In the genomic region with DNA sequence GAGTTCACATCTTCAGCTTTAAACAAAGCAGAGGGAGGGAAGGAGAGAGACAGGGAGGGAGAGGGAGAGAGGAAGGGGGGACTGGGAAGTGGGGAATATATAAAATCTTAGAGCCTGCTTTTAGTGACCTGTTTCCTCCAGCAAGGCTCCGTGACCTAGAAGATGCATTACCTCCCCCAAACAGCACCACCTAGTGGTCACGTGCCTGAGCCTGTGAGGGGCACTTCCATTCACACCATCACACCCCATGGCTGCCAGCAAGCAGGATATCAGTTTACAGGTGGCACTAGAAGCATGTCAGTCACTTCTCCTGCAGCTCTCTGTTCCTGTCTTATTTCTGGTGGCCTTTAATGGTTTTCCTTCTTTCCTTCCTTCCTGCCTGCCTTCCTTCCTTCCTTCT, we compare ENCODE assay signal across 10 mouse cellular contexts.
DNase-seq lines count a peak whose midpoint lies in the region; ATAC-seq and TF ChIP-seq lines count a peak whose summit lies in the region.
"Had no signal": no experiment of that assay in that cellular context is flagged by ENCODE, and none has a peak within 500 bp of the region (broad histone marks: within the 10 kb centered on the region; RNA-seq: fewer than 3 reads in every experiment).

No protein-coding gene starts in this region.

- H3K4me2 ChIP-seq in liver, embryonic 13.5 days: no peak overlapping the region
- no peak overlapping the region for H3K4me2 ChIP-seq in stomach, postnatal 0 days (replicated peaks; ENCODE audit: low read depth)
- H3K4me2 ChIP-seq in neural tube, embryonic 15.5 days: no peak overlapping the region
- H3K4me2 ChIP-seq in hindbrain, embryonic 16.5 days (ENCODE audit: low read length): no peak overlapping the region
- H3K4me2 ChIP-seq: embryonic facial prominence, embryonic 12.5 days; neural tube, embryonic 12.5 days had no signal

- H3K4me3 ChIP-seq in liver, embryonic 13.5 days (replicated peaks): no peak overlapping the region
- no peak overlapping the region for H3K4me3 ChIP-seq in stomach, postnatal 0 days (ENCODE audit: low read depth, low read length)
- no peak overlapping the region for H3K4me3 ChIP-seq in neural tube, embryonic 15.5 days (replicated peaks)
- no peak overlapping the region for H3K4me3 ChIP-seq in hindbrain, embryonic 16.5 days (ENCODE audit: low read length)
- H3K4me3 ChIP-seq: embryonic facial prominence, embryonic 12.5 days; neural tube, embryonic 12.5 days had no signal

- no peak; the same call in 1 of the 2 replicates for ATAC-seq in liver, embryonic 13.5 days (ENCODE audit: low read depth)
- no peak for ATAC-seq in stomach, postnatal 0 days (ENCODE audit: low FRiP score, low TSS enrichment)
- ATAC-seq in neural tube, embryonic 15.5 days (ENCODE audit: low FRiP score): no peak
- ATAC-seq in hindbrain, embryonic 16.5 days: no peak

- peak; percentile 53 for TF ChIP-seq CTCF in stomach, postnatal 0 days (IDR thresholded peaks at IDR 0.05; ENCODE audit: low read depth)

- no peak for TF ChIP-seq EP300 in stomach, postnatal 0 days (optimal IDR thresholded peaks at IDR 0.05)

- H3K9me3 ChIP-seq in liver, embryonic 13.5 days (replicated peaks): no peaks in the 10 kb centered on the region
- no peaks in the 10 kb centered on the region for H3K9me3 ChIP-seq in stomach, postnatal 0 days (ENCODE audit: control insufficient read depth, low read length)
- H3K9me3 ChIP-seq in neural tube, embryonic 15.5 days (replicated peaks): no peaks in the 10 kb centered on the region
- no peaks in the 10 kb centered on the region for H3K9me3 ChIP-seq in hindbrain, embryonic 16.5 days (ENCODE audit: control insufficient read depth, low read length)
- H3K9me3 ChIP-seq: neural tube, embryonic 12.5 days had no signal

- no peak overlapping the region for H3K27ac ChIP-seq in liver, embryonic 13.5 days
- no peak overlapping the region for H3K27ac ChIP-seq in stomach, postnatal 0 days (replicated peaks)
- no peak overlapping the region for H3K27ac ChIP-seq in neural tube, embryonic 15.5 days (replicated peaks)
- H3K27ac ChIP-seq in hindbrain, embryonic 16.5 days (ENCODE audit: low read depth, low read length): no peak overlapping the region
- H3K27ac ChIP-seq: embryonic facial prominence, embryonic 12.5 days; neural tube, embryonic 12.5 days had no signal

- H3K36me3 ChIP-seq in liver, embryonic 13.5 days: peaks cover 93% of the 10 kb centered on the region
- no peaks in the 10 kb centered on the region for H3K36me3 ChIP-seq in stomach, postnatal 0 days (ENCODE audit: control insufficient read depth, insufficient read depth, low read length)
- H3K36me3 ChIP-seq in neural tube, embryonic 15.5 days: peaks cover 4% of the 10 kb centered on the region; the same call in 1 of the 2 replicates
- peaks cover 3% of the 10 kb centered on the region; the same call in 1 of the 2 replicates for H3K36me3 ChIP-seq in hindbrain, embryonic 16.5 days (ENCODE audit: control insufficient read depth, insufficient read depth, low read length)
- H3K36me3 ChIP-seq: neural tube, embryonic 12.5 days had no signal

- peak; percentile 18 to 37 for DNase-seq in kidney, postnatal 4 days
- DNase-seq in kidney, adult 18-20 months: no peak
- peak; percentile 8 for DNase-seq in NIH3T3 (ENCODE audit: low read depth)
- peak; percentile 39 for DNase-seq in liver, embryonic 13.5 days
- no peak for DNase-seq in stomach, postnatal 0 days (ENCODE audit: low spot score)
- DNase-seq in layer of hippocampus, postnatal 25 days (ENCODE audit: extremely low spot score in 1 of 2, low spot score in 1 of 2): no peak

- WGBS in liver, embryonic 13.5 days (ENCODE audit: insufficient replicate concordance): 67% methylated on average over 2 of the region's 2 CpGs
- WGBS in stomach, postnatal 0 days: 80% methylated on average over 2 of the region's 2 CpGs
- 81% methylated on average over 2 of the region's 2 CpGs for WGBS in neural tube, embryonic 15.5 days
- 82% methylated on average over 2 of the region's 2 CpGs for WGBS in hindbrain, embryonic 16.5 days

- no peak overlapping the region for H3K9ac ChIP-seq in liver, embryonic 13.5 days
- H3K9ac ChIP-seq in stomach, postnatal 0 days (ENCODE audit: low read length): no peak overlapping the region
- H3K9ac ChIP-seq in neural tube, embryonic 15.5 days (replicated peaks): no peak overlapping the region
- H3K9ac ChIP-seq in hindbrain, embryonic 16.5 days (ENCODE audit: low read depth, low read length): no peak overlapping the region
- H3K9ac ChIP-seq: embryonic facial prominence, embryonic 12.5 days; neural tube, embryonic 12.5 days had no signal

- peaks cover 27% of the 10 kb centered on the region for H3K4me1 ChIP-seq in liver, embryonic 13.5 days (replicated peaks)
- H3K4me1 ChIP-seq in stomach, postnatal 0 days (replicated peaks; ENCODE audit: control insufficient read depth, insufficient read depth): no peaks in the 10 kb centered on the region
- H3K4me1 ChIP-seq in neural tube, embryonic 15.5 days: no peaks in the 10 kb centered on the region
- no peaks in the 10 kb centered on the region for H3K4me1 ChIP-seq in hindbrain, embryonic 16.5 days (ENCODE audit: control insufficient read depth, insufficient read depth, low read depth, low read length)
- H3K4me1 ChIP-seq: neural tube, embryonic 12.5 days had no signal

- H3K27me3 ChIP-seq in liver, embryonic 13.5 days: no peaks in the 10 kb centered on the region
- H3K27me3 ChIP-seq in stomach, postnatal 0 days (ENCODE audit: control insufficient read depth, insufficient read depth, low read length): no peaks in the 10 kb centered on the region
- H3K27me3 ChIP-seq in neural tube, embryonic 15.5 days (replicated peaks): no peaks in the 10 kb centered on the region
- H3K27me3 ChIP-seq in hindbrain, embryonic 16.5 days (replicated peaks; ENCODE audit: control insufficient read depth, insufficient read depth, low read length): no peaks in the 10 kb centered on the region
- H3K27me3 ChIP-seq: embryonic facial prominence, embryonic 12.5 days; neural tube, embryonic 12.5 days had no signal

Comparison
In these comparisons a context has a peak if more than half of its experiments do, and no peak if none do; other contexts are left out.
1. DNase-seq: peak in kidney, postnatal 4 days (2 of 2), NIH3T3 (single experiment) and liver, embryonic 13.5 days (single experiment); none in kidney, adult 18-20 months (single experiment), stomach, postnatal 0 days (single experiment) and layer of hippocampus, postnatal 25 days (0 of 2).